Comparison of ENCODE assay signal across 8 mouse cellular contexts in genomic region chr2:148406160-148406970, GRCm38 (mm10). TPM values are rescaled to one million over a fixed set of nuclear protein-coding genes. Genes with fewer than 3 reads are reported as not detected.
DNase-seq lines count a peak whose midpoint lies in the region; ATAC-seq and TF ChIP-seq lines count a peak whose summit lies in the region.

No protein-coding gene starts in this region.

- peak; percentile 40 to 45 for DNase-seq in cerebellum, postnatal 14 days
- DNase-seq in cerebellum, adult 11-12 months: no peak
- peak; percentile 34 for DNase-seq in adrenal gland, postnatal 25 days
- peak; percentile 67 to 75 for DNase-seq in heart, adult 2 months
- DNase-seq in kidney, adult 2 months: peak; percentile 59
- DNase-seq in yolk sac, embryonic 10.5 days (ENCODE audit: low spot score): no peak

- 13% methylated on average over 34 of the region's 34 CpGs for WGBS in heart, adult 2 months
- WGBS in kidney, adult 2 months: 15% methylated on average over 34 of the region's 34 CpGs
- WGBS in lung, embryonic 15.5 days: 7% methylated on average over 34 of the region's 34 CpGs
- WGBS in neural tube, embryonic 15.5 days: 13% methylated on average over 34 of the region's 34 CpGs

- peak overlapping the region; percentile 78 for H3K4me2 ChIP-seq in lung, embryonic 15.5 days
- H3K4me2 ChIP-seq in neural tube, embryonic 15.5 days: peak overlapping the region; percentile 61

- peak overlapping the region; percentile 91 for H3K27ac ChIP-seq in heart, adult 2 months
- H3K27ac ChIP-seq in kidney, adult 2 months (ENCODE audit: insufficient read depth, low read depth, low read length): peak overlapping the region; percentile 15
- peak overlapping the region; percentile 74 for H3K27ac ChIP-seq in lung, embryonic 15.5 days
- H3K27ac ChIP-seq in neural tube, embryonic 15.5 days (replicated peaks): no peak overlapping the region

- no peaks in the 10 kb centered on the region for H3K79me2 ChIP-seq in heart, adult 2 months (replicated peaks; ENCODE audit: control insufficient read depth, insufficient read depth, low read length)

- no peak for TF ChIP-seq EP300 in heart, adult 2 months (IDR thresholded peaks at IDR 0.05; ENCODE audit: insufficient read depth, low read depth, low read length)

- TF ChIP-seq POLR2A in heart, adult 2 months (IDR thresholded peaks at IDR 0.05; ENCODE audit: insufficient read depth, low read depth, low read length): 0 out of 2 replicates have a peak, but pooled peaks have one; percentile 50
- TF ChIP-seq POLR2A in kidney, adult 2 months (IDR thresholded peaks at IDR 0.05; ENCODE audit: low read depth, low read length): no peak

- ATAC-seq in lung, embryonic 15.5 days (ENCODE audit: borderline replicate concordance, extremely low read depth, low FRiP score, low TSS enrichment): no peak
- ATAC-seq in neural tube, embryonic 15.5 days (ENCODE audit: low FRiP score): peak; percentile 43; the same call in 1 of the 2 replicates

- peak overlapping the region; percentile 51 for H3K4me3 ChIP-seq in heart, adult 2 months
- H3K4me3 ChIP-seq in kidney, adult 2 months (ENCODE audit: insufficient read depth, low read depth, low read length): peak overlapping the region; percentile 56
- H3K4me3 ChIP-seq in lung, embryonic 15.5 days: peak overlapping the region; percentile 57
- peak overlapping the region; percentile 36 for H3K4me3 ChIP-seq in neural tube, embryonic 15.5 days (replicated peaks)

- TF ChIP-seq CTCF in heart, adult 2 months (IDR thresholded peaks at IDR 0.05): peak; percentile 64
- peak; percentile 31; the same call in 1 of the 2 replicates for TF ChIP-seq CTCF in kidney, adult 2 months (conservative IDR thresholded peaks at IDR 0.05; ENCODE audit: insufficient read depth, insufficient read length, low read depth, low read length)

- H3K9ac ChIP-seq in heart, adult 2 months (ENCODE audit: low read depth, low read length): peak overlapping the region; percentile 81
- peak overlapping the region; percentile 62 for H3K9ac ChIP-seq in lung, embryonic 15.5 days
- peak overlapping the region; percentile 34; the same call in 1 of the 2 replicates for H3K9ac ChIP-seq in neural tube, embryonic 15.5 days (replicated peaks)

- peaks cover 10% of the 10 kb centered on the region for H3K4me1 ChIP-seq in heart, adult 2 months (ENCODE audit: control insufficient read depth, insufficient read depth, low read length)
- no peaks in the 10 kb centered on the region for H3K4me1 ChIP-seq in kidney, adult 2 months (ENCODE audit: control insufficient read depth, insufficient read depth, low read length)
- H3K4me1 ChIP-seq in lung, embryonic 15.5 days: peaks cover 53% of the 10 kb centered on the region
- H3K4me1 ChIP-seq in neural tube, embryonic 15.5 days: peaks cover 31% of the 10 kb centered on the region

- H3K36me3 ChIP-seq in heart, adult 2 months (ENCODE audit: control insufficient read depth, insufficient read depth, low read length): peaks cover 5% of the 10 kb centered on the region
- H3K36me3 ChIP-seq in kidney, adult 2 months (ENCODE audit: control insufficient read depth, insufficient read depth, low read length): no peaks in the 10 kb centered on the region
- H3K36me3 ChIP-seq in lung, embryonic 15.5 days: peaks cover 4% of the 10 kb centered on the region; the same call in 1 of the 2 replicates
- H3K36me3 ChIP-seq in neural tube, embryonic 15.5 days: no peaks in the 10 kb centered on the region

- intact Hi-C loops in heart, adult 2 months (cut with DNase I): loop anchor here (1.0 to 10.0 kb wide), 10 partner anchors 35 to 468 kb away; partner anchors contain the start of gene Cst3

- no peaks in the 10 kb centered on the region for H3K9me3 ChIP-seq in lung, embryonic 15.5 days
- no peaks in the 10 kb centered on the region for H3K9me3 ChIP-seq in neural tube, embryonic 15.5 days (replicated peaks)

- H3K27me3 ChIP-seq in heart, adult 2 months (ENCODE audit: control insufficient read depth, insufficient read depth, low read length): no peaks in the 10 kb centered on the region
- H3K27me3 ChIP-seq in kidney, adult 2 months (replicated peaks; ENCODE audit: control insufficient read depth, insufficient read depth, low read length): no peaks in the 10 kb centered on the region
- H3K27me3 ChIP-seq in lung, embryonic 15.5 days: no peaks in the 10 kb centered on the region
- peaks cover 49% of the 10 kb centered on the region for H3K27me3 ChIP-seq in neural tube, embryonic 15.5 days (replicated peaks)

RNA-seq across cellular contexts. Expression of gene Thbd, which starts 1.6 kb away (rescaled TPM):
- 16.3 and 17.7 TPM in 2 replicates for total RNA-seq in adrenal gland, postnatal 25 days (2021)
- 10 to 100 TPM; 41.7 to 47.8 TPM for total RNA-seq in heart, adult 2 months (2021)
- 38.9 and 65.0 TPM in 2 replicates for polyA plus RNA-seq in heart, adult 2 months (2012; rRNA removed)
- polyA plus RNA-seq in kidney, adult 2 months (2012; rRNA removed): 28.4 and 30.6 TPM in 2 replicates
- polyA plus RNA-seq in lung, embryonic 15.5 days (2015; fragmentation: Nextera tagmentation; extraction: Ambion mirVana): 98.0 and 102 TPM in 2 replicates
- polyA plus RNA-seq in neural tube, embryonic 15.5 days (2015; fragmentation: Nextera tagmentation; extraction: Ambion mirVana): 6.7 and 8.0 TPM in 2 replicates

RNA-seq across cellular contexts. Expression of gene Sstr4, which starts 11.2 kb away (rescaled TPM):
- not detected in 2 replicates for total RNA-seq in adrenal gland, postnatal 25 days (2021)
- 1 to 10 TPM; 1.1 to 2.0 TPM for total RNA-seq in heart, adult 2 months (2021)
- polyA plus RNA-seq in heart, adult 2 months (2012; rRNA removed): 1.4 and 2.4 TPM in 2 replicates
- 0.34 and 0.36 TPM in 2 replicates for polyA plus RNA-seq in kidney, adult 2 months (2012; rRNA removed)
- polyA plus RNA-seq in lung, embryonic 15.5 days (2015; fragmentation: Nextera tagmentation; extraction: Ambion mirVana): 2.9 and 3.0 TPM in 2 replicates
- 3.2 and 3.8 TPM in 2 replicates for polyA plus RNA-seq in neural tube, embryonic 15.5 days (2015; fragmentation: Nextera tagmentation; extraction: Ambion mirVana)

RNA-seq across cellular contexts. Expression of gene Cd93, which starts 37.0 kb away (rescaled TPM):
- total RNA-seq in adrenal gland, postnatal 25 days (2021): 26.4 and 29.0 TPM in 2 replicates
- 10 to 100 TPM; 47.8 to 51.8 TPM for total RNA-seq in heart, adult 2 months (2021)
- 28.1 and 52.2 TPM in 2 replicates for polyA plus RNA-seq in heart, adult 2 months (2012; rRNA removed)
- 8.6 and 10.3 TPM in 2 replicates for polyA plus RNA-seq in kidney, adult 2 months (2012; rRNA removed)
- polyA plus RNA-seq in lung, embryonic 15.5 days (2015; fragmentation: Nextera tagmentation; extraction: Ambion mirVana): 33.4 and 35.4 TPM in 2 replicates
- 7.6 and 9.2 TPM in 2 replicates for polyA plus RNA-seq in neural tube, embryonic 15.5 days (2015; fragmentation: Nextera tagmentation; extraction: Ambion mirVana)

Comparison
In these comparisons a context has a peak if more than half of its experiments do, and no peak if none do; other contexts are left out.
1. DNase-seq: peak in cerebellum, postnatal 14 days (2 of 2), adrenal gland, postnatal 25 days (single experiment), heart, adult 2 months (2 of 2) and kidney, adult 2 months (single experiment); none in cerebellum, adult 11-12 months (single experiment) and yolk sac, embryonic 10.5 days (single experiment).
2. Peak in every context shown above with its lines, with median percentiles within 50 percentile points of each other: H3K4me3 ChIP-seq and H3K9ac ChIP-seq.